Mouse (Mus musculus) adrenal gland, adult 2 months (tissue): ENCODE measurements around the gene Apbb1ip. TPM values are rescaled to one million over a fixed set of nuclear protein-coding genes. Genes with fewer than 3 reads are reported as not detected.
"Not testable (repeated sequence)": the region's sequence is repeated elsewhere in the genome, so short reads cannot be mapped to it uniquely, and the experiment has no call there.

Source experiments
- DNase-seq: peaks from one replicate; pipeline ENCODE4 v3.0.0; 2021
- polyA plus RNA-seq: library from polyadenylated mRNA; depleted of rRNA; stranded (reverse); fragments of >200 nt; gene quantifications from 2 replicates; pipeline ENCODE4 v1.2.3, GENCODE M21; 2012; rRNA removed
- total RNA-seq, 2 experiments: library from RNA; stranded (reverse); gene quantifications; 2 replicates each; pipeline ENCODE4 v1.2.3; 2021

Gene Apbb1ip
- total and polyA plus RNA-seq, 3 experiments: 1.2 to 4.5 (median 2.9) TPM

DNA sequence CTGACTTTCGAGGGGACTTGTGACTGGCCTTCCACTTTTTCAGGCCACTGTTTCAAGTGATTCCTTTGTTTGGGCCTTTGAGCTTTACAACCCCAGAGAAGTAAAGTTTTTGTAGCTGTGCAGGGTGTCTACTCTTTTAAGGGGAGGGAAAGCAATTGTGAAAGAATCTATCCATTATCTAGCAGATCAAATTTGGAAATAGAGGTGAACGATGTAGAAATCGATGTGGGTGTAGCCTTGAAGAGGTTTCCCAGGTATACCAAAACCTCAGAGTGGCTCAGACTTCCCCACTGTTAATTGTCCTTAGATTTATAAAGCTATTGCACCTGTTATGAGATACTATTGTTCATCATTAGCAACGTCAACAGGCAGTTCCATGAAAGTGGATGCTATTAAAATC, 71.6 kb downstream of the Apbb1ip start:
- DNase-seq: no peak

DNA sequence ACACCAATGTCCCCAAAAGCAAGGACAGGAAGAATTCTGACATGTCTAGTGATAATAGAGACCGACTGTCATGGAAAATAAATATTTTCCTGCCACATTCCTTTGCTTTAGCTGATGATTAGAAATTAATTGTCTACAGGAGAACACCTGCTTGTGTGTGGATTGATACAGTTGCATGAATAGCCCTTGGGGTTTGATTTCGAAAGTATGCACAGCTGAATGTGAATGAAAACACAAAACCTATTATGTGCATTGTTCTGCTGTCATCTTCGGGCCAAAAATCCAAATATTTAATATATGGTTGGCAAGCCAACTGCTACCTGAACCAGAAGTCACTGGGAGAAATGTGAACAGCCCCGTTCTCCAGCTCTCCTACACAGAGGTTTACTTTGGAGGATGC, 78.0 kb downstream of the Apbb1ip start:
- DNase-seq: no peak

DNA sequence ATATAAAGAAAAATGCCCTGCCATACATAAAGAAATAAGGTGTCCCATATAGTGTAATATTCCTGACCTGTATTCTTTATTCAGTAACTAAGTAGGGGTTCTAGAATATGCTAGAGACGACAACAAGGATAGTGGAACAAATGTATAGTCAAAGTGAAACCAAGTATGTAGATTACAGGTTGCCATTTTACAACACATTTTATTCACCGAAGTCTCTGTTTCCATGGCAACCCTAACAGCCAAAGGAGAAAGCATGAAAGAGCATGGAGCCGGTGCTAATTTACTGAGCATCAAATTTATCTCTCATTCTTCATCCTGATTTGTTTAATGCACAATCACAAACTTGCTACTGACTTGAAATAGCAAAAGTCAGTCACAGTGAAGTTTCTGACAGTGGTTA, 83.6 kb downstream of the Apbb1ip start:
- no peak for DNase-seq

DNA sequence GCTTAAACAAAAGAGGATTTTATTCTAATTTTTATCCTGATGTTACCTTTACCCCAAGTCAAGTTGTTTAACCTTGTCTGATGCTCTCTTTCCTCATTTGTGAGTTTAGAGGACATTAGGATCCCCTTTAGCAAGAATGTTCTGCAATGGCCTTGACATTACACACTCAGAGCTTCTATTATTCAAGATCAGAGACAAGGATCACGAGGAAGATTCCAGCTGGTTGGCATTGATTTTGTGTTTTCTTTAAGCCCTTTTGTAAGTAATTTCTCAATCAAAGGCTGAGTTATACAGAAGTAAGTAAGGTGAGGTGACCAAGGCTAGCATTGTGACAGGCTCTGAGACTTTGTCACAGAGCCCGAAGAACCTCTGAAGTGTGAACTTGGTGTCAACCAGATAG, 88.3 kb downstream of the Apbb1ip start:
- peak; percentile 5 for DNase-seq

DNA sequence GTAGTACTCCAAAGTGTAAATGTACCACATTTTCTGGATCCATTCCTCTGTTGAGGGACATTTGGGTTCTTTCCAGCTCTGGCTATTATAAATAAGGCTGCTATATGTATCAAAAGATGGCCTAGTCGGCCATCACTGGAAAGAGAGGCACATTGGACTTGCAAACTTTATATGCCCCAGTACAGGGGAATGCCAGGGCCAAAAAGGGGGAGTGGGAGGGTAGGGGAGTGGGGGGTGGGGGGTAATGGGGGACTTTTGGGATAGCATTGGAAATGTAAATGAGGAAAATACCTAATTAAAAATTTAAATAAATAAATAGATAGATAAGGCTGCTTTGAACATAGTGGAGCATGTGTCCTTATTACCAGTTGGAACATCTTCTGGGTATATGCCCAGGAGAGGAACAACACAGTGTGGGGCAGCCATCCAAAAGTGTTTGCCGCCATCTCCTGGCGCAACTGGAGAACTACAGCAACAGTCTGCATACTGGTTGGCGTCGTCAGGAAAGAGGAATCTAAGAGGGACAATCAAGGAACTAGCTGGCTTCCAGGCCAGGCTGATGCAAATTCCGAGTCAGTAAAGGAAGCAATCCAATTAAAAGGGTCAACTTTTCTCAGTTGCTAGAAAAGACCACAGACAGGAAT, 90.6 kb downstream of the Apbb1ip start:
- peak; percentile 67 for DNase-seq

DNA sequence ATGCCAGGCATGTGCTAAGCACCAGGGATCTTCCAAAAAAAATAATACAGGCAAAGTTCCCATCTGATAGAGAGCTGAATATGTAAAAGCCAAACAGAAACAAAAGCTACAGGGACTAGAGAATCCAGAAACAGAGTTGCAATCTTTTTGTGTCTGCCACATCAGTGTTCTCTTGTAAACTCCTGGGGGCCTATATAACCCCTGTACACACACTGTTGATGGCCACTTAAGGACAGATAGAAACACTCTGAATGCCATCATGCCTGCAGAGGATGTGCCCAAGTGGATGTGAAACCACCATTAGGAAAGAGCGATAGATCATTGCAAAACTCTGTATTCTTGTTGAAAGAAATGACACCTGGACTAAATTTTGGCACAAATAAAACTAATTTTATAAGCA, 91.9 kb downstream of the Apbb1ip start:
- no peak for DNase-seq

DNA sequence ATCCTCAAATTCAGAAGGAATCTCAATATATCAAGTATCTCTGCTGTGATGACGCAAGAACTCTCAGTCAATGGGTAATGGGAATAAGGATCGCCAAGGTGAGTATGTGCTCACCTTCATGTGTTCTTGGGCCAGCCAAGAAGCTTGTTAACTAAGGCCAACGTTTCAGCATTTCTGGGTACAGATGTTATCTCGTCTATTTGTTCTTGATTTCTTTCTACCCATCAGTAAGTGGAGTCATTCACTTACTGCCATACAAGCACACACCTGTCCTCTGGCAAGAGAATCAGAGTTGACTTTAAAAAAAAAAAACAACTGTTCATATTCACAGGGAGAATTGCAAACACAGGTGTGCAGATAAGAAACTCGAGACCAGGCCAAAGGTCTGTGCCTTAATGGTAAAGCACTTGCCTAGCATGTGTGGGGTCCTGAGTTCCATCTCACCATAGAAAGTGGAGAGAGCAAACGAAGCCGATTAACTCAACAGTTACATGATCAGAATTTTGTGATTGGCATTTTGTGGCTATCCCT, 93.1 kb downstream of the Apbb1ip start:
- DNase-seq: no peak

DNA sequence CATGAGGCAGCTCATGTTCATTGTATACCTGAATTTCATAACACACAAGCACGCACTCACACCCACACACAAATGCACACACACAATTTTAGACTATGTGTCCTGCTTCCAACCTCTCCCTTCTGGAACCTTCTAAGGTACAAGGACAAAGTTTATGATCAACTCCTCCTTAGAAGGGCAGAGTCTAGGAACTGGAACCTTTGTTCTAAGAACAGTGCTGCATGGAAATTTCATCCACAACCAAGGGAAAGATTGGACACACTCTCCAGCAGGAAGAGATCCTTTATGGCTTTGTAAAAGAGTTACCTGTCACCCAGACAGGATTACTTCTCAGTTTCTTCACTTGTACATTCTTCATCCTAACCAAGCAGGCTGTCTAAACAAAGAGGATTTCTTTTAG, 99.3 kb downstream of the Apbb1ip start:
- DNase-seq: no peak

DNA sequence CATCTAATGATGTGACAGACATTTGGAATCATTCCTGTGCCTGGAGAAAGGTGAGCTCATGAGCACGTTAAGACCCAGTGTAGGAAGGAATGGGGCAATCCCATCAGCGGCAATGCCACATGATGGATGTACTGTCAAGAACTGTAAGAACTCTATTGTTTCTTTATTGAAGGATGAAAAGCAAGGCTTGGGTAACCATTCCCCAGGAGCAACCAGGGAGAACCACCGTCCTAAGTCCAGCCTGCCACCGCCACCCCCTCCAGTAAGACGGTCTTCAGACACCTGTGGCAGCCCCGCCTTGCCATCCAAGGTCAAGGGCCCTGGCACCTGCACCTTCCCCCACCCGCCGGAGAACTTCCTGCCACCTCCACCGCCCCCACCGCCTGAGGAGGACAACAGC, 100.7 kb downstream of the Apbb1ip start:
- no peak for DNase-seq

DNA sequence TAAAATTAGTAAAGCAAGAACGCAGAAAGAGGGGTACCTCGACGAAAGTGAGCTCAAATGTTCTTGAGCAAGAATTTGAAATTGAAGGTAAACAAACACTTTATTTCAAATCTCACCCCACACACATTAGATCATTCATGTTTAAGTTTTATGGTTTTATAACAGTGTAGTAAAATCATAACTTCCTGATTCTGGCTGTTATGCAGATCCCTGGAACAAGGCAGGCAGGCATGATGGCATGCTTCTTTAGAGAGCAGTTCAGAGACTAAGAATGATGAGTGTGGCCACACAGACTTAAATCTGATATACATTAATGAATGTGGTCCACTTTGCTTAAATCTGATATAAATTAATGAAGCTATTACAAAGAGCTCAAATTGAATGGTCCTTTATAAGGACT, 102.7 kb downstream of the Apbb1ip start:
- DNase-seq: no peak

DNA sequence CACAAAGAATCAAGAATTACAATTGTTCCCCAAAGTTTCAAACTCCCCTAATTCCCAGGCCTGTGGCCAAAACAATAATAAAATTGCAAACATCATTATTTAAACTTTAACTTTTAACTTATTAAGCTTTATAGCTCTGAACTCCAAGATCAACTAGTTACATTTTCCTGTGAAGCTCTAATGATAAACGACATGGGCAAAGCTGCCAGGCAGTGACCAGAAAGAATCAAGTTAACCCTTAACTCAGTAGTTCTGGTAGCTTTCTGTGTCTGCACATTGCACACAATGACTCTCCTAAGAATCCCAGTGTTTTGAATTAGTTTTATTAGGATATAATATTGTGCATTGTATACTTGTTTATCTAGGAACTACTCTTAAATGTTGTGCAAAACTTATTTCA, 104.9 kb downstream of the Apbb1ip start:
- no peak for DNase-seq

DNA sequence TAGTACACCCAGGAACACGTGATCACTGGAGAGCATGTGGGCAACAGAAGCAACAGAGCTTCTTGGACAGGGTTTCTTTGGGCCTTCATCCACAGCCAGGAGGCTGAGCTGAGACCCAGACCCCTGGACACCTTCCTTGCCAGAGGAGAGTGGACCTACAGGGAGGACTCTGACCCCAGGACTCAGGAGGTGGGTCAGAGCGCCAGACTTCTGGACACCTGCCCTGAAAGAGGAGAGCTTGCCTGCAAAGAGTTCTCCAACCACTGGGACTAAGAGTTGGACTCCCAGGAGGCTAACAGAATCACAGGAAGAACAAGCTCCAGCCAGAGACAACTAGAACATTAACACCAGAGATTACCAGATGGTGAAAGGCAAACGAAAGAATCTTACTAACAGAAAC, 106.8 kb downstream of the Apbb1ip start:
- DNase-seq: not testable (repeated sequence)

DNA sequence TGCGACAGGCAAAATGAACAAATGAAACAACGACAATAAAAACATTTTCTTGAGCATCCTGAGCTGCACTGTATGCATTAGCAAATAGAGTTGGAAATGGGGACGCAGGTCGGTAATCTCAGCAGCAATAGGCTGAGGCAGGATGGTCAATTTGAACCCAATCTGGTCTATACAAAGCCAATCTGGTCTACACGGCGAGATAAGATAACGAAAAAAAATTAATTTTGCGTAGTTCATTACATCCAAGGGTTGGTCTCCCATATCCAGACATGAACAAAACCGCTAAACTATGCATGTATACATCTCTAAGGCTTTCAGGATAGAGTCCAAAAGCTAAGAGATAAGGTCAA, 121.0 kb downstream of the Apbb1ip start:
- DNase-seq: no peak

DNA sequence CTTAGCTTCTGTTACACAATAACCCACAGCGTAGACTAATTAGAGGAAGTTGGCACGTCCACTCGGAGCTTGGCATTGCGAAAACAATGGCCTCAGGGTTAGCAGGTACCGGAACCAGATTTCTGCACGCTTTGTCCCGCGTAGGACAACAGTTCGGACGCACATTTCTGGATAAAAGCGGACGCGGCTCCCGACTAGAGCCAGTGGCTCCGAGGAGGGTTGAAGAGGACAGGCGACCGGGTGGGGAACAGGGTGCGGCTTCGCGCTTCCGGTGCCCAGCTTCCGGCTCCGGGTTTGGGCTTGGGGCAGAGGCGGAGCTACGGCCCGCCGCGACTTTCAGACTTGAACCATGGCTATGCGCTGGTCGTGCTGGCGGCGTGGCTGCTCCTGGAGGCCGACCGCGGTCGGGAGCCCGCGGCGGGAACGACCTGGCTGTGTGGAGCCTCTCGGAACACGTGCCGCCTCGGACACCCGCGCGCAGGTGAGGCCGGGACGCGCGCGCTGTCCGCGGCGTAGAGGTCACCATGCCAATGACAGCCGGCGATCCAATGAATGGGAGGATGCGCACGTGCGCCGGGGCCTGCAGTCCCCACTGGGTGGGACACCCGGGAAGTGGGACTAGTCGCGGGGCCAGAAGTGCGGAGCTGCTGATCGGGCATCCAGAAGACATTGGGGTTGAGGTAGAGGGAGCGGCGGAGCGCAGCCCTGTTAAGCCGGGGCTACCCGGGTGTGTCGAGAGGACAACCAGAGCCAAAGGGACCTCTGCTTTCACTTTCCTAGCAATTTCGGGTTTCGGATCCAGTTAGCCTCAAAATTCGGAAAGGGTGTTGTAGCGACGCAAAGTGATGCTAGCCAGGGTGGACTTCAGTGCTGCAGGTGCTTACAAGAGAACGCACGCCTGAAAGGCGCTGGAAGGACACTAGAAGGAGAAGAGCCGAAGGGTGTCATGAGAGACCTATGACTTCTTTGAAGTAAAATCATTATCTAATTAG, 121.7 kb downstream of the Apbb1ip start, which contains the start of gene Pdss1:
Gene Pdss1 (plus strand): TSS at position 241 of the 992 bp plus-strand sequence.
- DNase-seq: peak; percentile 95

DNA sequence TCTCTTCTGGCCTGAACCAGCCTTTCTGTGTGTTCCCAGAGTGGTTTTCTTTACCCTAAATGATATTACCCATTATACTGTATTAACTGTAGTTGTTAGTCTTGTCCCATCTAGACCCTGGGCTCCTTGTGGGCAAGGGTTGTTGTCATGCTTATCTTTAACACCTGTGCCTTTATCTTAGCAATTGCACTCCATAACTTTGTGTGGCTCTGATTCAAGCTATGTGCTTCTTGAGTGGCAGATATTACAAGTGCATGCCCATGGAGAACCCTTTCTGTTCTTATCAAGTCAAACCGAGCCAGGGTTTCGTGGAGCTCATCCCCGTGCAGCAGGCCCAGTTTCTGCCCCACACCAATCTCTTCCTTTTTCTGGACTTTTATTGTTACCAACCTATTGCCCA, 130.1 kb downstream of the Apbb1ip start:
- DNase-seq: no peak

DNA sequence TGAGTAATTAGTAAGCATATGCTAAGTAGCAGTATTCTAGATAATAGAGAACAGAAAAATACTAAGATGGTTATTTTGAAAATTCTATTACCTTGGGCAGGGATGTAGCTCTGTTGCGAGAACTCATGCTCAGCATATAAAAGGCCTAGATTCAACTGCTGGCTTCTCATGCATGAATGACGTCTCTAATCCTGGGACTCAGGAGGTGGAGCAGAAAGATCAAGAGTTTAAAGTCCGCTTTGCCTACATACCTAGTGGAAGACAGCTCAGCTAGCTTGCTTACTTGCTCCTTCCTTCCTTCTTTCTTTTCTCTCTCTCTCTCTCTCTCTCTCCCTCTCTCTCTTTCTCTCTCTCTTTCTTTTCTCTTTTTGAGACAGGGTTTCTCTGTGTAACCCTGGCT, 140.5 kb downstream of the Apbb1ip start:
- no peak for DNase-seq

DNA sequence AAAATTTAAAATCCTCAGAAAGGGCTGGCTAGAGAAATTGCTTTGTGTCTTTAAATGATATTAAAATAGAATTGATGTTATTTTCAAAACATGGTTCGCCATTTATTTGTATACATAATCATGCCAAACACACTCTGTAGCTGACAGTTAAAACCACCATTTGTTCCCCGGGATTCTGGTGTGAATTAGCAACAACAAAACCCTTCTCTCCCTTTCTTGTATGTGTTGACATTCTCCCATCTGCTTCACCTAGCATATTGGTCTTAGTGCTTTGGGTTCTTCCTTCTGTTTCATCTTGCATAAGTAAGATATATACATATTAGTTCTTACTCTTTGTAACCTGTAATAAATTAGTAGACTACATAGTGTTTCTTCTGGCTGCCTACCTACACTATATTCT, 144.8 kb downstream of the Apbb1ip start:
- DNase-seq: no peak

Other genes starting within 250 kb of the Apbb1ip start
- not detected for gene Gad2, start 151.9 kb upstream of the Apbb1ip start, total RNA-seq
- not detected in 2 replicates for gene Gad2, start 151.9 kb upstream of the Apbb1ip start, polyA plus RNA-seq
- 10 to 100 TPM in 1 of 2 experiments, 1 to 10 TPM in 1; 8.6 to 10.6 TPM for gene Pdss1, start 121.4 kb downstream of the Apbb1ip start, total RNA-seq
- gene Pdss1, start 121.4 kb downstream of the Apbb1ip start, polyA plus RNA-seq: 3.3 and 5.0 TPM in 2 replicates